Mouse (Mus musculus) mouse trophoblast stem cell (cell line): ENCODE results near the gene Ppl.

ENCODE experiments used
- in situ Hi-C, 2 experiments: fragments of 300-500 bp; cut with MseI, MboI; formaldehyde crosslinking; loops; 2 replicates in 1 of 2; 3 replicates in 1 of 2; pipeline ENCODE4 v1.15.1; 2025

The Ppl gene

GRCm38 (mm10) chr16:5036649-5037234 lies 95.5 kb downstream of the Ppl start:
- in situ Hi-C loops = no loop called here
